Mouse (Mus musculus) neutrophil, adult 5-6 weeks (primary cell): ENCODE data around the gene Pole3. TPM values are rescaled to one million over a fixed set of nuclear protein-coding genes. Genes with fewer than 3 reads are reported as not detected.
"Not testable (repeated sequence)": the region's sequence is repeated elsewhere in the genome, so short reads cannot be mapped to it uniquely, and the experiment has no call there.

Source experiments
- ATAC-seq: fragments of 151-379, 151-347 bp; 2 replicates; pipeline ENCODE4 v1.8.0; 2017; ENCODE audit warnings: mild to moderate bottlenecking, moderate TSS enrichment; ENCODE audit not compliant: insufficient number of reproducible peaks, poor library complexity, low FRiP score, severe bottlenecking; ENCODE audit errors: extremely low read depth
- total RNA-seq: library from RNA; stranded (forward); fragments of 200-1000 nt; gene quantifications from 2 replicates; pipeline ENCODE4 v1.2.3, GENCODE M21; 2017

Pole3 gene
- total RNA-seq, 1 experiment from 2014 or later, result 10.7 TPM

- no peak for ATAC-seq
Observed at GRCm38 (mm10) chr4:62500799-62501198, 24.1 kb downstream of the Pole3 start.

GRCm38 (mm10) chr4:62496815-62497214 lies 28.1 kb downstream of the Pole3 start:
- ATAC-seq, result no peak

GRCm38 (mm10) chr4:62495946-62496345 lies 28.9 kb downstream of the Pole3 start:
- no peak for ATAC-seq

- ATAC-seq, result no peak
Observed at GRCm38 (mm10) chr4:62494230-62494629, 30.6 kb downstream of the Pole3 start.

- no peak for ATAC-seq
Observed at GRCm38 (mm10) chr4:62492682-62493081, 32.2 kb downstream of the Pole3 start.

- no peak for ATAC-seq
Observed at GRCm38 (mm10) chr4:62487914-62488313, 37.0 kb downstream of the Pole3 start.

- no peak for ATAC-seq
Observed at GRCm38 (mm10) chr4:62487172-62487571, 37.7 kb downstream of the Pole3 start.

GRCm38 (mm10) chr4:62486162-62486696 lies 38.6 kb downstream of the Pole3 start:
- ATAC-seq, result no peak

- no peak for ATAC-seq
Observed at GRCm38 (mm10) chr4:62485450-62486161, 39.3 kb downstream of the Pole3 start.

- no peak for ATAC-seq
Observed at GRCm38 (mm10) chr4:62484928-62485327, 39.9 kb downstream of the Pole3 start.

- peak; percentile 75 for ATAC-seq
Observed at GRCm38 (mm10) chr4:62480709-62481605, 43.9 kb downstream of the Pole3 start.

- ATAC-seq, result peak; percentile 41; the same call in 1 of the 2 replicates
Observed at GRCm38 (mm10) chr4:62479937-62480708, 44.7 kb downstream of the Pole3 start, which contains the start of gene Bspry. Gene Bspry, plus strand, starts transcription at chr4:62480053.

GRCm38 (mm10) chr4:62479593-62479936 lies 45.3 kb downstream of the Pole3 start:
- not testable (repeated sequence) for ATAC-seq

GRCm38 (mm10) chr4:62477542-62478244 lies 47.2 kb downstream of the Pole3 start:
- ATAC-seq, result no peak

- no peak for ATAC-seq
Observed at GRCm38 (mm10) chr4:62475793-62476192, 49.1 kb downstream of the Pole3 start.

GRCm38 (mm10) chr4:62475131-62475530 lies 49.7 kb downstream of the Pole3 start:
- no peak for ATAC-seq
